Mouse (Mus musculus) brain, embryonic 14.5 days (tissue): ENCODE results near the gene Syce1.

Experiments
- CTCF ChIP-seq: fragments of 200-500 bp; IDR thresholded peaks from 2 replicates; pipeline ENCODE4 v1.5.1; 2012; ENCODE audit warnings: inconsistent platforms, mild to moderate bottlenecking, moderate library complexity, borderline replicate concordance; ENCODE audit not compliant: insufficient read depth, insufficient read length; ENCODE audit errors: extremely low read depth
- POLR2A ChIP-seq: fragments of 200-500 bp; IDR thresholded peaks from 2 replicates; pipeline ENCODE4 v1.6.1; 2012; ENCODE audit warnings: mild to moderate bottlenecking, inconsistent platforms, borderline replicate concordance; ENCODE audit not compliant: poor library complexity, insufficient read depth, insufficient read length, severe bottlenecking; ENCODE audit errors: extremely low read depth

GRCm38 (mm10) chr7:140835758-140836087 lies 48.1 kb upstream of the Syce1 start:
- no peak for TF ChIP-seq CTCF
- no peak for TF ChIP-seq POLR2A
